Mouse (Mus musculus): ENCODE results near the gene Asic2.

Gene Asic2

DNA sequence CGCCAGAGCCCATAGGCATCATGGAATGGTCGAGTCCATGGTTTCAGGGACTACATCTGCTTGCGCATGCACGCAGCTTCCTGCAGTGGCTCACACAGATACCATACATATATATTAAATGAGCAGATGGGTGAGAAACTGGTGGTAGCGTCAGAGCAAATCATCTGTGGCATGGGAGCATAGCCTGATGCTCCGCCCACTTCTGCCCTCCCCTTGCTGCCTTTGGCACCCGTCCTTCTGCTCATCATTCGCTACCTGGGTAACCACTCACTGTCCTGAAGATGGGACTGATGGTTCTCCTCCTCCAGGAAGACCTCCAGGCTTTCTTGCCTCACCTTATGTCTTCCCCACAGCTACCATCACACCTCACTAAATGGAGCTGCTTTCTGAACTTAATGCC, 995.0 kb downstream of the Asic2 start:
- DNase-seq, result no peak

DNA sequence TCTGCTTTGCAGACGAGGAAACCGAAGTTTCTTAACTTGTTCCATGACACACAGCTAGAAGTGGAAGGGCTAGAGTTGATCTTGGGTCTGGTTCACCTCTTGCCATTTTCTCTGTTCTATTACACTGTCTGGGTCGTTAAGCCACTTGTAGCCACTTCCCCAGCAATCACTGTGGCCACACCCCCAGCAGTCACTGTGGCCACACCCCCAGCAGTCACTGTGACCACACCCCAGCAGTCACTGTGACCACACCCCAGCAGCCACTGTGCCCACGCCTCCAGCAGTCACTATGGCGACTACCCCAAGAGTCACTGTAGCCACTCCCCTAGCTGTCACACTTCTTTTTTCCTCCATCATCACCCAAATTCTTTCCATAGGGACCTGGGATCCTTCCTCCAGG, 1000.7 kb downstream of the Asic2 start:
- no peak for DNase-seq

GRCm38 (mm10) chr11:80966040-80966439, 1002.2 kb downstream of the Asic2 start:
- no peak for DNase-seq

- no peak for DNase-seq
Observed at GRCm38 (mm10) chr11:80961326-80961725, 1006.9 kb downstream of the Asic2 start.

- no peak for DNase-seq
Observed at GRCm38 (mm10) chr11:80958086-80958671, 1010.1 kb downstream of the Asic2 start.

DNA sequence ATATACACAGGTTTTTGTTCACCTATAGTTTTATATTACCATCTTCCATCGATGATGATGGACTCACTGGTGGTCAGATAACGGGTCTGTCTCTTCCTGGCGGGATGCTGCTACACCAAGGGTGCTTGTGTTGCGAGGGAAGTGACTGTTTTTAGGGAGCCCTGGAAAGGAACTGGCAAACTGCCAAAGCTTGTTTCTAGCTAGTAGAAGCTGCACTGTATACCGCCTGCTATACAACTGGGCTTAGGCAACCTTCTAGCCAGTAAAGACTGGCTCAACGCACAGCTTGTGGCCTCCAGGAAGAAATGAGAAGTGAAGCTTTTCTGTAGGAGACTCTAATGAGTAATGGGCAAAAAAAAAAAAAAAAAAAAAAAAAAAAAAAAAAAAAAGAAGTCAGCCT, 1012.3 kb downstream of the Asic2 start:
- DNase-seq, result no peak

- no peak for DNase-seq
Observed at GRCm38 (mm10) chr11:80954147-80954546, 1014.1 kb downstream of the Asic2 start.

GRCm38 (mm10) chr11:80949068-80949738, 1019.1 kb downstream of the Asic2 start:
- no peak for DNase-seq

- DNase-seq, result no peak
Observed at GRCm38 (mm10) chr11:80948103-80948502, 1020.2 kb downstream of the Asic2 start.

DNA sequence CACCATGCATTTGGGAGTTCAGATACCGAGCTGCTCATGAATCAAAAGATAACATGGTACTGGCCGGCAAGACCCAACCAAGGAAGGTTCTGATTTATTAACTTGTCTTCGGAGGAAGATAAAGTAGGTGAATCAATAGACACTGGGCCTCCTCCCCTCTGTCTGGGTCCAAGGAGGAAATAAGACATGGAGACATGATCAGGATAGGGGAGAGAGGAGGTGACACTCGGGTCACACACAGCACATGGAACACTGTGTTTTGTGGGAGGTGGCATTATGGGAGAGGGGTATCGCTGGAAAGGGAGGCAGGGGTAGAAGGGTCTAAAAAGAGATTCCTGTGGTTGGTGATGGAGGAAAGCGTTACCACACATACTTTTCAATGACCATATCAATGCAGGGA, 1022.1 kb downstream of the Asic2 start:
- DNase-seq, result no peak

- DNase-seq, result no peak
Observed at GRCm38 (mm10) chr11:80923286-80923951, 1044.8 kb downstream of the Asic2 start.

DNA sequence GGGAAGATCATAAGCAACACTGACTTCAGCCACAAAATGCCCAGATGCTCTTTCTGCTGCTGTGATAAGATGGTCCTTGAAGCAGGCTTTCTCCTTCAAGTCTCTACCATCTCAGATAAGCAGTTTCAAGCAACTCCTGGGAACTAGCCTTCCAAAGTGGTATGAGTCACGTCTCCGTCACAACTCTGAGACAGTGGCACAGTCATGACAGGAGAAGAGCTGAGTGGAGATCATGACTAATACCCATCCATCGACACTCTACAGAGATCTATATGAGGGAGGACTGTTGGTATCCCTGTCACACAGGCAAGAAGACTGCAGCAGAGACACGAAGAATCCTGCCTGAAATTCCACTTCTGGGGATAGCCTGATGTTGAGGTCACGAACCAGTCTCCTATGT, 1049.9 kb downstream of the Asic2 start:
- DNase-seq, result no peak

DNA sequence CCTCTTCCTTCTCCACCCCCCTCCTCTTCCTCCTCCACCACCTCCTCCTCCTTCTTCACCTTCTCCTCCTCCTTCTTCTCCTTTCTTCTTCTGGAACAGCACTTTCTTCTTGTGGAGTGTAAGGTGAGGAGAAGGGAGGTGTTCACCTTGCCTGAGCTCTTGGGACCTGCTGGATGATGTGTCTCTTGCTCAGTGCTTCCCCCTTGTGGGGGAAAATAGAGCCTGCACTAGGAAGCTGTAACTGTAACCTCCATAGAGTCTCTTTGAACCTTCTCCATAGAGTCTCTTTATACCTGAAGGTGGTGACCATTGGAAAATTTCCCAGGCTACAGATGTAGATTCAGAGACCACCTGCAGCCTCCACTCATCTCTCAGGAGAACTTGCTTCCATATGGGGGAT, 1050.6 kb downstream of the Asic2 start:
- DNase-seq, result no peak

GRCm38 (mm10) chr11:80913408-80914024, 1054.7 kb downstream of the Asic2 start:
- no peak for DNase-seq

GRCm38 (mm10) chr11:80912721-80913120, 1055.5 kb downstream of the Asic2 start:
- no peak for DNase-seq

DNA sequence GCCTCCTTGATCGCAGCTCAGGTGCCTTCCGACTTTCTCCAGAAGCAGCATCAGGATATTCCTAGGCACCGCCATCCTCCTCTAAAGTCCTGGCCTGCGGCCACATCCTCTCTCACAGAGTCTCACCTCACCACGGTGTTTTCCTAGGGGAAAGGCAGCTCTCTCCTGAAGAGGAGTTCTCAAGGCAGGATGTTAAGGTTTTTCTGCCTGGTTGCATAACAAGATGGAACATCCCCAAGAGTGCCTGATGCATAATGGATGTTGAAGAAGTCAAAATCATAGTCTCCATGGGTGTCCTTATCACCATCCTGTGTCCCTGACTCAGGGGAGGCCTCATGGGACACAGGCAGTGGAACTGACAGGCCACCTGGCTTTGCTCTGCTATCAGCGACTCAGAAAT, 1060.4 kb downstream of the Asic2 start:
- no peak for DNase-seq

- peak in 1 of 2 experiments; percentile 38 for DNase-seq
Observed at GRCm38 (mm10) chr11:80906456-80906855, 1061.8 kb downstream of the Asic2 start.

- no peak for DNase-seq
Observed at GRCm38 (mm10) chr11:80904559-80904958, 1063.7 kb downstream of the Asic2 start.

GRCm38 (mm10) chr11:80903426-80903825, 1064.8 kb downstream of the Asic2 start:
- no peak for DNase-seq

DNA sequence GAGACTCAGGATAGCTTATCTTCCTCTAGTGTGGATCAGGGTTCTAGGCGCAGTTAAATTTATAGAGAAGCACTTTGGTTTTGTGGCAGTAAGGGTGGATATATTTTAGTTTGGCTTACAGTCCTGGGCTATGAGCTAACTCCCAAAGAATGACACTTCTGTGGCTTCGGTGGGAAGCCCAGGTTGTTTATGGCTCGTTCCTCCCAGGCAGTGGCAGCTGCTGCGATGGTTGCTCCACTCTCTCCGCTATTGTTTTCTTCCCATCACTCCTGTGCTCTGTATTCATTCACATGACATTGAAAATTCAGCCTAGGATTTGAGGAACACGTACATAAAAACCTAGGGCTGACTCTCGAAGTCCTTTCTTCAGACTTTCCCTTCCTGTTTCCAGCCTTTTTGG, 1065.6 kb downstream of the Asic2 start:
- DNase-seq, result no peak

GRCm38 (mm10) chr11:80900555-80900954, 1067.7 kb downstream of the Asic2 start:
- no peak for DNase-seq

DNA sequence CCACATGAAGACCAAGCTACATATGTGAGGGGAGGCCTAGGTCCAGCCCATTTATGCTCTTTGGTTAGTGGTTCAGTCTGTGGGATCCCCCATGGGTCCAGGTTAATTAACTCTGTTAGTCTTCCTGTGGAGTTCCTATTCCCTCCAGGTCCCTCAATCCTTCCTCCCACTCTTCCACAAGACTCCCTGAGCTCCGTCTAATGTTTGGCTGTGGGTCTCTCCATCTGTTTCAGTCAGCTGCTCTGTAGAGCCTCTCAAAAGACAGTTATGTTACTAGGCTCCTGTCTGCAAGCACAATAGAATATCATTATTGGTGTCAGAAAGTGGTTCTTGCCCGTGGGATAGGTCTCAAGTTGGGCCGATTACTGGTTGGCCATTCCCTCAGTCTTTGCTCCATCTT, 1072.4 kb downstream of the Asic2 start:
- DNase-seq, result no peak

GRCm38 (mm10) chr11:80889336-80890063, 1078.8 kb downstream of the Asic2 start:
- no peak for DNase-seq

Measured in spleen, adult 18-20 months (tissue).